Mouse (Mus musculus) kidney, postnatal 14 days (tissue): Measurements from ENCODE around the gene Afg1l.

Source experiments
- DNase-seq: peaks from one replicate; pipeline ENCODE4 v3.0.0; 2022; ENCODE audit warnings: mixed read lengths

The Afg1l gene

DNA sequence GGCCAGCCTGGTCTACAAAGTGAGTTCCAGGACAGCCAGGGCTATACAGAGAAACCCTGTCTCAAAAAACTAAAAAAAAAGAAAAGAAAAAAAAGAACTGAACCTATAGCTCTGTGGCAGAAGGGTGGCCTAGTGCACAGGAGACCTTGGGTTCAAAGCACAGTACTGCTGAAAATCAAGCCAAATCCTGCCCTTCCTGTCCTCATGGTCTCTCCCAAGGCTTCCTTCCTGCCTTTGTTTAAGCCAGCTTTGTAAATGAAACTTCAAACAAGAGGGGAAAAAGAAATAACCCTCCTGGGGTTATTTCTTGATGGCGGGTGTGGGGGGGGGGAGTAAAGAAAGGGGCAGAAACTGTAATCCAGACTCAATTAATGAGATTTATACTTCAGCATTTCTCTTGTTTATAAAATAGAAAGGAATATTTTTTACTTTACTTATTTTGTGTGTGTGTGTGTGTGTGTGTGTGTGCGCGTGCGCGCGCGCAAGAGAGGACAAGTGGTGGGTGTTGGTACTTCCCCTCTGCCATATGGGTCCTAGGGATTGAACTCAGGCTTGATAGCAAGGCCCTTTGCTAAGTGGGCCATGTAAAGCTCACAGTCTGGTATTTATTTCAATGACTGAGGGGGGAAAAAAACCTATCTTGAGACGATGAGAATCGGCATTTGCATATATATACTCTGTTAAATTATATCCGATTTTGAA, 1.4 kb downstream of the Afg1l start:
- peak; percentile 43 for DNase-seq

DNA sequence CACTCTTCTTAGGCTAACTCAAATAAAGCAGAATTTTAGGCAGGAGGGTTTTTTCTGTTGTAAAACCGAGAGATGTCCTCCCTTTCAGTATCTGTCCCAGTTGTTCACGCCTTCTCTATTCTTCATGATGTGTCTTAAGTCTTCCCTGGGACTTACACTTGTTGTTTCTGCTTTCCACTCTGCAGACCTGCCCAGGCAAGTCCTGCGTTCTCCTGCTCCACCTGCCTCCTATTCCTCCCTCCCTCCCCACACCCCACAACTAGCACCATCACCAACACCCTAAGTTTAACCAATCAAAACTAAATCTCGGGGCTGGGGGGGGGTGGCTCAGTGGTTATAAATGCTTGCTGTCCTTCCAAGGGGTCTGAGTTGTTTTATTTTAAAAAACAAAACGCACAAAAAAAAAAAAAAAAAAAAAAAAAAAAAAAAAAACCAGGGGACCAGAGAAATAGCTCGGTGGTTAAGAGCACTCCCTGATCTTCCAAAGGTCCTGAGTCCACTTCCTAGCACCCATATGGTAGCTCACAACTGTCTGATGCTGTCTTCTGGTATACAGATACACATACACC, 3.3 kb downstream of the Afg1l start:
- no peak for DNase-seq

DNA sequence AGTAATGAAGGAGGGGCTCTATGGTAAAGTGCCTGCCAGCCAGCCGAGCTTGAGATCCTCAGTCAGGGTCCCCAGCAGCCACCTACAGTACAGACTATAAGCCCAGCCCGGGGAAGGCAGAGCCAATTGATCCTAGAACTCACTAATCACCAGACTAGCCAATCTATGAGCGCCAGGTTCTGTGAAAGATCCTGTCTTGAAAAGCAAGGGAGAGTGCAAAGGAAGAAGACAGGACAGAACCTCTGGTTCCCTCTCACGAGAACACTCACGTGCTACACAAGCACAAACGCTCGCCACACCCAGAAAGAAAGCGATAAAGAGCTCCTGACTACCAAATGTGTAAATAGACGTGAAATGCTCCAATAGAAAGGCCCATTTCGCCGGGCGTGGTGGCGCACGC, 13.6 kb downstream of the Afg1l start:
- DNase-seq, result no peak

DNA sequence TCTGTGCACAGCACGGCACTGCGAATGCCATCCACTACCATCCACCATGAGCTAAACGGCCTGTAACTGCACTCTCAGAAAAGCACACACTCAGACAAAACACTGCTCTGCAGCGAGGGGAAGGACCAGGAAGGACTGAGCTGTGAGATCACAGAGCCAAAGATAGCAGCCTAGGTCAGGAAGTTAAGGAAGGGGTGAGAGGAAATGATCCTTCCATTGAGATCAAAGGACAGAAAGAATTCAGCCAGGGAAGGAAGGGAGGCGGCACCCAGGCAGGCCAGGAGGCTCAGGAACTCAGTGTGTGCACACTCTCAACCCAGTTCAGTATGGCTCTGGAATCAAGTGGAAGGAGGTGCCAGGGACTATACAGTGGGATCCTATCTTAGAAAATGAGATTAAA, 14.1 kb downstream of the Afg1l start:
- DNase-seq, result peak; percentile 66

DNA sequence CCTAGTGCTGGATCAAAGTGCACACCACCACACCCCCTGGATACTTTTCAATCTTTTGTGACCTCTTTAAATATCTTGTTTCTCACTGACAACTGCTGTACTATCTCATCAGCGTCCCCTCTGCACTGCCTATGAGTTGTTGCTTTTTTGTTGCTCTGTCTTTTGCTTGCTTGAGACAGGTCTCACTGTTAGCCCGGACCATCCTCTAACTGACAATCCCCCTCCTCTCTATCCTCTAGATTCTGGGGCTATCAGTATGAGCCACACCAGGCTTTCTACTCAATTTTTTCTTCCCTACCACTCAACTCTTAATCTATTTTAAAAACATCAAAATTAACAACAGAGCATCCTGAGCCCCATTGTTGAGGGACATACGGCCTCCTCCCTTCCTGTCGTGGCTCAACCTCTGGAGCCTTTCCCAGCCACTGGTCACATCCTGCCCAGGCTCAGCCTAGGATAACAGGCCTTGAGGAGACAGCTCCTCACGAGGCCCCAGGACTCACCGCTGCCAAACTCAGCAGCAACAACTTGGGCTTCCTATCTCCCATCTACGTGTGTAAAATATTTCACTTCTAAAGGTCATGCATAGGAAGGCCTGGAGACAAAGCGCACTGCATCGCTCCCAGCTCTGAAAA, 20.7 kb downstream of the Afg1l start:
- peak; percentile 77 for DNase-seq

DNA sequence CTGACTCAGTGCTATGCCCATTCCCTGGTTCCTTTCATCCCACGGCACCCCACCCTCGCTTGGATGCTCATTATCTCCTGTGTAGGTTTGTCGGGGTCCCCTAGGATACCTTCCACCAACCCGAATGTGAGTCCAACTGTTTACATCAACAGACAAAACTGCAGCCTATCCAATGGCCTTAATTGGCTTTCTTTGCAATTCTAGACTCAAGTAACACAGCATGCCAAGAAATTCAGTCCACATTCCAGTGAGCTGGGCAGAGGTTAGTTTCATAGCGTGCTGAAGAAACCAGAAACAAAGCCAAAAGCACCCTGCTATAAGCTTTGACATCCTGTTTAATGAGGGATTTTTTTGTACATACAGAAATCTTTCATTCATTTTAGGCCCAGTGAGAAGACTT, 22.4 kb downstream of the Afg1l start:
- DNase-seq, result peak; percentile 20

DNA sequence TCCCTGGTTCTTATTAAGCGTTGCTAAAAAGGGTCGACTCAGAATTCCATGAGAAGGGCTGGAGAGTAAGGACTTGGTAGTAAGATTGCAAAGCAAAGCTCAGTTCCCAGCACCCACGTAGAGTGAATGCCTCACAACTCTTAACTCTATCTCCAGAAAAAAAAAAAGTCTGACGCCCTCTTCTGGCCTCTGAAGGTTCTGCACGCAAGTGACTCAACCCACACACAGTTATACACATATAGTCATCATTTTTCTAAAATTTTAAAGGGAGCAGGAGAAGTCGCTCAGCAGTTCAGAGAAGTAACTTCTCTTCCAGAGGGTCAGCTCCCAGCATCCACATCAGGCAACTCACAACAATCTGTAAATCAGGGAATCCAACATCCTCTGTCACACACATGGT, 23.7 kb downstream of the Afg1l start:
- DNase-seq, result no peak

DNA sequence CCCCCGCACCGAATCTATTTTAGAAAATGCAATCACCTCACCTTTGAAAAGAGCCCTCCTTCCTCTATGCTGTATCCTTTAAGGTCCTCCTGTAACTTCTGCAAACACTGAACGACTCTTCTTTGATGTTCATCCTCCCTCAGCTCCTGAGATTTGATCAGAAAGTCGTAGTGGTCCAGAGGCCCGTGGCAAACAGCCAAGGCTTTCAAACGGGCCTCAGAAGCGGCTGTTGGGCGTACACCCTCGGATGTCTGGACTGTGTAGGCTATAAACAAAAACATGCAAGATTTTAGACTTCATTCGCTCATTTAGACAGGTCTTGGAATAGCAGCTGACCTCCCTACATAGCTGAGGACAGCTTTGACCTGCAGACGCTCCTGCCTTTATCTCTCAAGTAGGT, 24.1 kb downstream of the Afg1l start:
- no peak for DNase-seq

DNA sequence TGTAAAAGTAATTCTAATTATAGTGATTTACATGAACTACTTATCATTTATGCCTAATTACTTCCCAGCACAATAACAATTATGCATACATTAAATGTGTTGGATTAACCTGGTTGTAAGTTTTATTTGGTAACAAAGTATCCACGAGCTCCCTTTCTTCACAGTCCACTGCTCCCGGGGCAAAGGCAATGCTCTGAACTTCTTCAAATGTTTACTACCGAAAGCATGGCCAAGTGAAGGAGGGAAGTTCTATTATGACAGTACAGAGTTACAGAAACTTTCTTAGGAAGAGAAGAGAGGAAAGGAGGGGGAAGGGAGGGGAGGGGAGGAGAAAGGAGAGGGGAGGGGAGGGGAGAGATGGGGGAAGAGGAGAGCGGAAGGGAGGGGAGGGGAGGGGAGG, 28.7 kb downstream of the Afg1l start:
- peak; percentile 24 for DNase-seq

DNA sequence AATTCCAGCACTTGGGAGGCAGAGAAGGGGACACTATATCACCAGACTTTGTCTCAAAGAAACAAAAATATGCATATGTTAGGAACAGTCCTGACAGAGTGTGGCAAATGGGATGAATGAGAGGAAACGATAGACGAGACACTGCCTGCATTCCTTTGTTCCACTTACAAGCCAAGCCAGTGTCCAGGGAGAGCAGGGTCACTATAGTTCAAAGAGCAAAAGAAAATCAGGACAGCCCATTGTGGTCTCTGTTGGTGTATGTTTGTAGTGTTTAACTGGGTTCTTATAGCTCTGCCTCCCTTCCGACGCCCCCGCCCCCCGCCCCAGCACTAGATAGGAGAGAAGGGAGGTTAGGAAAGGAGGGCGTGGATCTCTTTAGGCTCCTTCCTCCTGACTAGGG, 30.0 kb downstream of the Afg1l start:
- DNase-seq, result no peak

DNA sequence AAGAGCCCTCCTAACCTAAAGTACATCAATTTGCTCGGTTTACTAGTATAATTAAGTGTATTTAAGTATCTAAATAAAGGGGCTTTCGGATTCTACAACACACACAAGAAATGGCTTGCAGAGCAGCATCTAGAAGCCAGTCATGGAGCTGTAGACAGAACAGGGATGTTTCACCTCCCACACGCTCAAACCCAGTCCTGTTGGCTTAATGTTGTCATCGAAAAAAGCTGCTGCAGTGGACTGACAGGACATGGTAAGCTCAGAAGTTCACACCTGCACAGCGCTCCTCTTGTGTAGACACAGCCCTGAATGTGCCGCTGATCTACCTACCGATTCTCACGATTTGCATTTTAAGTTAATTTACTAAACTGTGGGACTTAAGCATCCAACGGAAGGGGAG, 32.2 kb downstream of the Afg1l start:
- DNase-seq, result no peak

DNA sequence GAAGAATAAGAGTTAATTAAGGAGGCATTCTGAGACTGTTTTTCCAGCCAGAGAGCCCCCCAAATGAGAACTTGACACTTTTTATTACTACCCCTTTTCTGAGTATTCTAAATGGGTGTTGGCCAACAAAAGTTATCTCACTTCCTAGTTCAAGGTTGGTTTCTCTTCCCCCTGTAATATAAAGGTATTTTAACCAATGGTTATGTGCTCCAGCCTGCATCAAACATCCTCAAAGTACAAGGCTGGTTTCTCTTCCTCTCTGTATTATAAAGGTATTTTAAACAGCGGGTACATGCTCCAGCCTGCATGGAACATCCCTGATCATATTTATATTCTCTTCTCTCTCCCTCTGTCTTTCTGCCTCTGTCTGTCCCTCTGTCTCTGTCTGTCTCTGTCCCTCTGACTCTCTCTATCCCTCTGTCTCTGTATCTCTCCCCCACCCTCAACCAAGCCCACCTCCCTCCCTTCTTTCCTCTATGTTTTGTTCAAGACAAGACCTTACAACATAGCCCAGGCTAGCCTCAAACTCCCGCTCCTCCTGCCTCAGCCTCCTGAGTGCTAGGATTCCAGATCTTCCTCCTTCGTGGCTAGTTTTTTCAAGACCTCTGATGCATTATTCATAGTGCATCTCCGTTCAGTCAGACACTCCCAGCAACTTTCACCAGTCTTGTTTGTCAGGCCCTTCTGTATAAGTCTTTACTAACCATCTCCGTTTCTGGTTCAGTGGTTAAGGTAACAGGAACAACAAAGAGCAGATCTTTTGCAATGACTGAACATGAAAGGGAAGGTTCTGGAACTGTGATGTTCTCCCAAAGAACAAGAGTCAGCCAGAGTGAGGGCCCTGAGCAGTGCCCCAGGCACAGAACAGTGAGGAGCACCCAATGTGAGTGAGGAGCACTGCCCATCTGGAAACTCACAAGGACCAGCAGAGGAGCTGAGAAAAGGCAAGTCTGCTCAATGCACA, 41.2 kb downstream of the Afg1l start:
- no peak for DNase-seq

DNA sequence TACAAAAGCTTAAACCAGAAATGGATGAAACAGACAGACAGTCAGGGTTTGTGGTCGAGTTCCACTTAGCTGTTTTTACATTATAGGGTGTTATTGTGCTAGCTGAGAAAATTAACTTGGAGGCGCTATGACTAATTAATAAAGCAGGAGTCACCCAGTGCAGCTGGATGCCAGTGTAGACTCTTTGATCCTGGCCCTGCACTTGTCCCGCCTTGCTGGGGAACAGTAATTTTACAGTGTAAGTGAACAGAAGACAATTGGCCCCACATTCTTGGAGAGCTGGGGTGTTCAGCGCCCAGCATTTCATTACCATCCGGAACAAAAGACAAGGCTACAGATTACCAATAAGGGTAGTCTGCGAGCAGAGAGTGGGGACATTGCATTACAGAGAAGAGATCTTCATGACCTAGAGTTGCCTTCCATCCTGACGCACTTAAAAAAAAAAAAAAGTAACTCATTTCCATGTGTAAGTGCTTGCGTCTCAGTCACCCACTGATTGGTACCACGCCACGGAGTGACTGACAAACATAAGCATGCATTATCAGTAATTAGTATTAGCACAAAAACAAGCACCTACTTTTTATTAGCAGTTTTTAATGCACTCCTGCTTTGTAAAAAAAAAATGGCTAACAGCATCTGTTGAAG, 60.7 kb downstream of the Afg1l start:
- no peak for DNase-seq

DNA sequence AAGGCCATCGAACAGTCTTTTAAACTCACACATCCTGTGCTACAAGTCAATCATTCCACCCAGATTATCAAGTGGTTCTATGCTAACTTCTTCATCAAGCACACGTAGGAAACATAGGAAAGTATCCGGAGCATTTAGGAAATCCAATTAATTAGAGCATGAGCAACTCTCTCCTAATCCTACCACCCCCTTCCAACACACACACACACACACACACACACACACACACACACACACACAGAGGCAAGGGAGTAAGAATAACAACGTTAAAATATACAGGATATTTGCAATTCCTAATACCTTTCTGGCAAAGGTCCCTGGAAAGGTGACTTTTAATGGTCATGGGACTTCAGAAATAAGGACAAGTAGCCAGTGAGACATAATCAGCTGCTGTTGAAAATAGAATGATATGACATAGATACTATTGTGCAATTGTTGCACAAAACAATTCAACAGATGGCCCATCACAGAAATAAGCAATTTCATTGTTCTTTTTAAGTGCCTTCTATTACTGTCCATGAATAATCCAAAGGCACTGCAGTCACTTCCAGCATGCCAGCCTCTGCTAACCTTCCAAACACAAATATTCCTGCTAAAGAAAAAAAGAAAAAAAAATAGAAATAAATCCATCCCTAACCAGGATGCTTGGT, 62.4 kb downstream of the Afg1l start:
- no peak for DNase-seq

DNA sequence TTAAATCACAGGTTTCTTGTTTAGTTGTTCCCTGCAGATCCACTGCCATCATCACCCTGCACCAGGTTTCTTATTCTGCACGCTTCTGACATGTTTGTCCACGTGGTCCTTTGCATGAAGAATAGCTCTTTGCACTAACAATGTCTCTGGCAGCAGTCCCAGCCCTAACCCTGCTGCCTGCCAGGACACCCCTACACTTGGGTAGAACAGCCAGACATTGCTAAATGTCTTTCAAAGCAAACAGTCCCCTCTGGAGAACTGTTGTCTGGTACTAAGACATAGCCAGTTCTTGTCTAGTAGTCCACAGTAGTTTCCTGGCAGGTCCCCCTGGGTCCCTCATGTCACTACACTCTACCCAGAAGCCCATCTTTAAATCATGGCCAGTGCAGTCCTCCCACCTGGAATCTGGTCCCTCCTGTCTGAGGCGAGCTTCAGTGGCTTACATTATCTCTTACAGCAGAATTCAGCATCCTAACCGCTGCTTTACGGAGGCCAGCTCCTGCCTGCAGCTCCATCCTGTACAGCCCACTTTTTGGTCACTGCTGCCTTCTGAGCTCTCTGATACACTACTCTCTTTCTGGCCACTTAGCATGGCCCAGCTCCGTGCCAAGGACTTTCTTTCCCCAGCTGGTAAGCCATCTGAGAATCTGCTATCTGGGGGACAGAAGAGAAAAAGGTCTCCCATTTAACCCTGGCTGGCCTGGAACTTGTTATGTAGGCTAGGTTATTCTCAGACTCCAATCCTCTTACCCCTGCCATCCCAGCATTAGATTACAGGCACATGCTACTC, 67.4 kb downstream of the Afg1l start:
- peak; percentile 62 for DNase-seq

DNA sequence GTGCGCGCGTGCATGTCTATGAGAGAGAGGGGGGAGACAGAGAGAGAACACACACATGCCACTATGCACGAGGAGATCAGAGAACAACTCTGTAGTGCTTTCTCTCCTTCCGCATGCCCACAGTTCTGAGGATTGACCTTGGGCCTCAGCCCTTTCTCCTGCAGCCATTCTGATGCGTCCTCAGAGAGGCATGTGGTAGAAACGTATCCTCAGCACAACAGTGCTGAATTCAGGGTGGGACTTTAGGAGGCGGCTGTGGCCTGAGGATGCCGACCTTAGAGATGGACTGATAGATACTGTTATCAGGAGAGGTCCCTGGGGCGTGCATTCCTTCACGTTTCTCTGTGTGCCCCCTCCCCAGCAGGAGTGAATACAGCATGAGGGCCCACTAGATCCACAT, 87.9 kb downstream of the Afg1l start:
- DNase-seq, result no peak

DNA sequence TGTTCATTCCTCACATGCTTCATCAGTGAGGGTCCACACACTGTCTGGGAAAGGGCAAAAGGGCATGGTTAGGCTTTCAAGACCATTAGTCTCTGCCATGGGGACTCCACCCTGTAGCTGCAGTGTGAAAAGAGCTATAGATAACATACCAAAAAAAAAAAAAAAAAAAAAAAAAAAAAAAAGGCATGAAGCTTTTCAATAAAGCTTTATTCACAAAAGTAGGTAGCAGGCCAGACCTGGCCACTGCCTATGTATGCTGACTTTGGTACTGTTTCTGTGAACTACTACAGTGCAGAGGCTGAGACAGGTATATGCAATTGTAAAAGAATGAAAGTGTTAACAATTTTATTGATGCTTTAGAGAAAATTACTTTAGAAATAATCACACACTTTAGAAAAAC, 90.2 kb downstream of the Afg1l start:
- no peak for DNase-seq

DNA sequence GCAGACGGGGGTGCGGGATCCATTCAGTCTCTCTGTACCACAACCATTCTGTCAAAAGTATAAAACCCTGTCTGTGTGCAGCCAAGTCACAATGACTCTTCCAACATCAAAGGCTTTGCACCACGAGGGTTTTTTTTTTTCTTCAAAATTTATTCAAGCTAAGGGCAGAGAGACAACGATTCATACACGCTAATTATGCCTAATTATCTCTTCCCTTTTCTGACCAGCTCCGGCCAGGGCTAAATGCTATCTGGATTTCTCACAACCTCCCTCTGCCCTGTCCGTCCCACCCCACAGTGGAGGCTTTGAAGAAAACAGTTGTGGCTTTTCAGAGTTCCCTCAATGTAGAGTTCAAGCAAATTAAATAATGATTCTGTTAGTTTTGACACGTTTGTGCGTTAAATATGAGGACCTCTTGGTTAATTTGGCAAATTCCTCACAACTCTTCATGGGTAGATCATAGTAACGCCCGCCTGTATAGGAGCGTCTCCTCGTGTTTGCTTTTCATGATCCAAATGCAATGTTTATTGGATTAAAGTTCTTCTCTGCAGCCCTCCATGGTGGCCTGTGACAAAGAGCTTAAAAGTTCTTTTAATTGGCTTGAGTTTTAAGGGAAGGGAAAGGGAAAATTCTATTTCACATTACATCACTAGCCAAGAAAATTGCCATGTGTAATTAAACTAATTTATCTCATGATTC, 93.3 kb downstream of the Afg1l start:
- DNase-seq, result peak; percentile 8

DNA sequence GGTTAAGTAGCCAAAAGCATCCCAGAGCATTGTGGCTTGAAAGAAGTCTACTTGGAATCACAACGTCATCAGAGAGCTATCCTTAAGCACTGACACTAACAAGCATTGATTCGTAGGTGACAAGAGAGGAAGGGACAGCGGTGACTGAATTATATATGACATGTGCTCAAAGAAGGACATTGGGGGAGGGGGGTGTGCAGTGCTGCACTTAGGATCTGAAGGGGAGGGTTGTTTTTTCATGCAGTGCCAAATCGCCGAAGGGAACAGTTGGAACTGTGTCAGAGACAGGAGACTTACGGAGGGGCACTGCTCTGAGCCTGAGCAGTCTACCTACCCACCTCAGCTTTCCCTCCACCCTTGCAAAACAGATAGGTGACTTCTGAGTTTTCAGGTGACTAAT, 94.7 kb downstream of the Afg1l start:
- DNase-seq, result no peak

DNA sequence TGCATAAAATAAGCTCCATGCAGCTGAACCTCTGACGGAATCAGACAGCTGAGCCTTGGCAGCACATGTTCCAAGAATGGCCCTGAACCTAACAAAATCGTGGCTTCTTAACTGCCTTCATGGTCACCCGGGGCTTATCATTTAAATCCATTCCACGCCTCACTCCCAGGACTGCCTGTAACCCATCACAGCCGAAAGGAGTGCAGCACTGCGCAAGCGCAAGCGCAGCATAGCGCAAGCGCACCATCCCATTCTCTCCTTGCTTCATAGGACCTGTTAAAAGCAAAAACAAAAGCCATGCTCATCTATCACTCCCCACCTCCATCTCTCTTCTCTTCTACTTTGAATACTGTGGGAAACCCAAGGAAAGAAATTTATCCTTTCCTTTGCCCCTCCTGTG, 114.1 kb downstream of the Afg1l start:
- DNase-seq, result no peak

DNA sequence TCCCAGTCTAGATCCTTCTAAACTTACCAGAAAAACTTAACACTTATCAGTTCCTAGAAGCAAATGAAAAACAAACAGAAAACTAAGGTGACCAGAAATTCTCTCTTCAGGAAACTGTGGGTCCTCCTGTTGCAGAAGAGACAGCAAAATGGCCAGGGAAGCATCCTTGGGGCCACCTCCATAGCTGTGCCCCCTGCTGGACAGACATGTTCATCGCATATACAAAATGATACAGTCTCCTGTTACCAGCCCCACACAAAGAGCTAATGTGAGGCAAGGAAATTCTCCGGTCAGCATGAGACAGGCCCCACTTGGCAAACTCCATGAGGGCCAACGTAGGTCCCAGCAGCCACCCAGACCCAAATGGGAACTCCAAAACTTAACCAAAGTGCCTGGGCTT, 122.4 kb downstream of the Afg1l start:
- no peak for DNase-seq
